Mouse (Mus musculus): ENCODE results near the gene Ropn1. TPM values are rescaled to one million over a fixed set of nuclear protein-coding genes. Genes with fewer than 3 reads are reported as not detected.
A peak's percentile ranks its signal among the peaks of the same experiment; 100 is the strongest.
"Not testable (repeated sequence)": the region's sequence is repeated elsewhere in the genome, so short reads cannot be mapped to it uniquely, and the experiment has no call there.

The Ropn1 gene
- polyA plus RNA-seq, 3 experiments from 2014 or later: not detected

DNA sequence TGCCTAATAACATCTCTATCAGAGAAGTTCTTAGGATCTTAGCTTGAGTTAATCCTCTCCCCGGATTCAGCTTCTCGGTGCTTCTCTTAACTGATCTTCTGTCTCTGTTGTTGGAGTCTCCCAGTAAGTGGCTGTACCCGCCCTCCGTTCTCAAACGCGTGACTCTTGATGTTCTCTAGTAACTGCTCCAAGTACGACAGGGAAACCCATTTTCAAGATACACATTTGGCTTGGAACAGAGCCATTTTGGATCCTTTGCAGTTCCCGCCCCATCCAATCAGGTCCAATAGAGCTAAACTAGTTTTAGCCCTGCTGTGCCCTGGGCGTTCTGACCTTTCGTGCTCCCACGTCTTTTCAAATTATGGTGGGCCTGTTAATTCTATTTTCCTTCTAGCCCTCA lies 41.4 kb downstream of the Ropn1 start:
- ATAC-seq: no peak

DNA sequence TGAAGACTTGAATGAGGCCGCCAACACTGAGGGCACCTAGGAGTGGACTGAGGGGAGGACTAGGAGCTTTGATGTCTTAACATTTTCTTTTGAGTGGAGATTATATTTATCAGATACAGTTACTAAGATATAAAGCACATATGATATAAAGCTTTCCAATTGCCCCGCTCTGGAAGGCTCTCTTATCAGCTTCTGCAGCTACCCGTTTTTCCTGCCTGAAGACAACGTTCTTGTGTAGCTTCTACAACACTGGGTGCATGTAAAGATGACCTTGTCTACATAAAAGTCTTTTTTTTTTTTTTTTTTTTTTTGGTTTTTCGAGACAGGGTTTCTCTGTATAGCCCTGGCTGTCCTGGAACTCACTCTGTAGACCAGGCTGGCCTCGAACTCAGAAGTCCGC lies 44.8 kb downstream of the Ropn1 start:
- ATAC-seq: no peak

DNA sequence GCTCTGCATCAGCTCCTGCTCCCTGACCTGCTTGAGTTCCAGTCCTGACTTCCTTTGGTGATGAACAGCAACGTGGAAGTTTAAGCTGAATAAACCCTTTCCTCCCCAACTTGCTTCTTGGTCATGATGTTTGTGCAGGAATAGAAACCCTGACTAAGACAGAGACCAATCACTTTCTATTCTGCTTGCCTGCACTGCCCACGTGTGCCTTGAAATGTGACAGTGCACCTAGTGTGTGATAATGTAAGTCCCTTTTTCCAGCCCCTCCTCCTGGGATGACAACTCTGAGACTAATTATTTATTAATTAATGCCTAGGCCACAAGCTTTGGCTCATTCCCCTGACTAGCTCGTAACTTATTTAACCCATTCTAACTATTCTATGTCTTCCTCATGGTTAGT lies 49.0 kb downstream of the Ropn1 start:
- ATAC-seq: not testable (repeated sequence)

DNA sequence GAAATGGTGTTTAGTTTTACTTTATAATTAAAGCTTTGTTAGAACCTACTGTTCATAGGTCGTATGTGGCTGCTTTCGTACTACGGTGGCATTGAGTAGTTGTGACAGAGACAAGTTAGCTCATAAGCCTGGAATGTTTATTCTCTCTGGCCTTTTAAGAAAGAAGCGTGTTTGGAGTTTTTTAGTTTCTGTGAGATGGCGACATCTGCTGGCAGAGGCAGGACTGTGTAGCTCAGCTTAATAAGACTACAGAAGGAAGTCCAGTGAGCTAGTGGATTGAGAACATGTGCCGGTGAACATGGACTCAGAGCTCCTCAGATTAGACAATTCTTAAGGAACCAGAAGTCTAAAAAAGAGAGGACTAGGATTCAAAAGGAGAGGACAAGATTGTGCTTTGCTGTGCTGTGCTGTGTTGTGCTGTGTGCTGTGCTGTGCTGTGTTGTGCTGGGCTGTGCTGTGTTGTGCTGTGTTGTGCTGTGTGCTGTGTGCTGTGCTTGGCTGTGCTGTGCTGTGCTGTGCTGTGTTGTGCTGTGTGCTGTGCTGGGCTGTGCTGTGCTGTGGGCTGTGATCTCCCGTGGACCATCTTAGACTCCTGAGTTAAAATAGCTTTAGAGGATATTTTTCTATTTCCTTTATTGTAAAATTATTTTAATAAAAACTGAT lies 50.6 kb downstream of the Ropn1 start:
- ATAC-seq: peak; percentile 76

DNA sequence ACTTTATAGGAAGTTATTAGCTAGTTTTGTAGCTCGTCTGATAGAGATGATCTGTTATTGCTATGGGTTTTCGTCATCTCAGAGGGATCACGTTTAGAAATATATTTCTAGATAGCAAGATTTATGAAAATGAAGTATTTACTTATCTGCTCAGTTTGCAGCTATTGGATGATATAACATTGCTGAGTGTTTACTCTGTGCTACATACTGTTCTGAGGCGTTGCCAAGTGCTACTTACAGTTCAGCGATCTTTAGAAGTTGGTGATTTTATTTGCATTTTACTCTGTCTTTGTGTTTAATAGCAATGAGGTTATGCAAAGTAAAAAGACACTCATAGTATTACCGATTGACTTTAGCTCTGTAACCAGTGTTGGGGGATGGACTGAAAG lies 51.1 kb downstream of the Ropn1 start:
- no peak for ATAC-seq

DNA sequence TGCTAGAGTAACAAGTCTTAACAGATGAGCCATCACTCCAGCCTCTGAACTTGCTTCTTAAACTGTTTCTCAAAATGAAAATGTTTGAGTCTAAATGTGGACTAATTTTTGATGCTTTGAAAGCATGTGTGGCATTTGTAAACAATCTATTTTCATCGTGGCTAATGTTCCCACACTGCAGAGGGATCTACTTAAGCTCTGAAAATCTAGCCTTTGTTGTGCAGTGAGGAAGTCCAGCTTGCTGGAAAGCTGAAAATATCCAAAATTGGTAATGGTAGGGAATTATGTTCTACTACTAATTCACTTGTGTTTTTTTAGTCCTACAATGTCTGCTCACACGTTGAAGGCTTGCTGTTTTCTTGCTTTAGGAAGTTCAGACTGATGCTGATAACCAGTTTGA lies 56.3 kb downstream of the Ropn1 start:
- no peak for ATAC-seq

DNA sequence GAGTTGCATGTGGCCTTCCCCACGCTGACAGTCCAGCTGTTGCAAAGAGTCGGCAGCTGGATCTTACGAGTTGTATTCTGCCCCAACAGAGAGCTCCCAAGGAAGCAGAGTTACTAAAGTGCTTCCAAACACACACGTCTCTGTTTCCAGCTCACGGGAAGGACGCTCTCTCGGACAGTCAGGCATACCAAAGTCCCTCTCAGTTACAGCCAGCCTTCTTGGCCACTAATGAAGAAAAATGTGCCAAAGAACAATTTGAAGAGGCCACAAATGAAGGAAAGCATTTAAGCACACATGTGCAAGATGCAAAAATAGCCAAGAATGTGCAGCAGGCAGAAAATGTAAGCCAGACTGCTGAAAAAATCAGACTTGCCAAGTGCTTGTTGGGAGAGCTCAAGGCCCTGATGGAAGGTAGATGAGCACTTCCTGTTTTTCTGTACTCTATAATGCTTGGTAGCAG lies 56.8 kb downstream of the Ropn1 start:
- ATAC-seq: no peak

DNA sequence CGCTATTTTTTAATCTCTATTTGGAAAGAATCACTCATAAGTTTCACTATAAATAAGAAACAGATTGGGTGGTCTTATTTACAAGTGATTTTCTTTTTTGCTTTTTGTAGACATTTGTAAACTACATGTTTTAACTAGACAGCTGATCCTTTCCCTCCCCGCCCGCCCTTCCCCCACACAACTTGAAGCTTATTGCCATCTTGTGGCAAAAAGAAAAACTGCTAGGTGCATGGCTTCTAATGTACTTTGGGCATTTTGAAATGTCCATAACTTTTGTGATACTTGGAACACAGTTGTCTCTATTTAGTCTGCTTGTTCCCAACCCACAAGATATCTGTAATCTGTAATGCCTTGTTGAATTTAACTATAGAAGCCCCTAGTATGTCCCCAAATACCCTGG lies 61.8 kb downstream of the Ropn1 start:
- ATAC-seq: no peak

DNA sequence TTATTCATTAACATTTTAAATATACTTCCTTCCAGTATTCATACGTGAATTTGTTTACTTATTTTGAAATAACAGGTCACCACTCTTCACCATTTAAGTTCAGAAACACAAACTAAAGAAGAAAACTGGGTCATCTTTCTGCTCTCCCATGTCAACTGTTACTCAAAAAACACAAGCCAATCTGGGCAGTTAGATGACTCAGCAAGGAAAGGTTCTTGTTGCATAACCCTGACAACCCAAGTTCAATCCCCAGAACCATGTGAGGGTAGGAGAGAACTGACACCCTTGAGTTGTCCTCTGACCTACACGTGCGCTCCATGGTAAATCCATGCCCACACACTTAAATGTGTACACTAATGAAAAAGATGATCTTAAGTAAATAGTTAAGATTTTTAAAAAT lies 75.4 kb downstream of the Ropn1 start:
- ATAC-seq: no peak

Other genes starting within 250 kb of the Ropn1 start
- gene Kalrn, start 76.4 kb upstream of the Ropn1 start, polyA plus RNA-seq (2017; shearing (Covaris generic)): under 1 TPM in 1 of 3 experiments, not detected in 2; 0.21 TPM
- 1 to 10 TPM; 3.4 to 4.9 (median 4.4) TPM for gene Ccdc14, start 40.7 kb downstream of the Ropn1 start, polyA plus RNA-seq (2017; shearing (Covaris generic))
- not detected for gene Mylk, start 95.3 kb downstream of the Ropn1 start, polyA plus RNA-seq (2017; shearing (Covaris generic))